Mouse (Mus musculus) G1E (cell line): Measurements from ENCODE around the gene Mroh2a. TPM values are rescaled to one million over a fixed set of nuclear protein-coding genes. Genes with fewer than 3 reads are reported as not detected.
"Not testable (repeated sequence)": the region's sequence is repeated elsewhere in the genome, so short reads cannot be mapped to it uniquely, and the experiment has no call there.

ENCODE experiments used
- ATAC-seq: 2 replicates; pipeline ENCODE4 v1.8.0; 2016; ENCODE audit warnings: mild to moderate bottlenecking; ENCODE audit not compliant: insufficient number of reproducible peaks, poor library complexity, low FRiP score, severe bottlenecking; ENCODE audit errors: extremely low read depth
- DNase-seq: peaks from one replicate; pipeline ENCODE4 v3.0.0; 2012; ENCODE audit warnings: low spot score
- H3K27me3 ChIP-seq: 2 replicates; pipeline ENCODE4 v1.6.1; 2012; ENCODE audit warnings: mild to moderate bottlenecking, low read length, inconsistent platforms; ENCODE audit not compliant: insufficient read depth
- H3K36me3 ChIP-seq: replicated peaks from 2 replicates; pipeline ENCODE3; 2012; ENCODE audit warnings: mild to moderate bottlenecking, inconsistent platforms
- H3K4me1 ChIP-seq: 2 replicates; pipeline ENCODE4 v1.6.1; 2012; ENCODE audit warnings: low read depth, low read length, inconsistent platforms, mixed read lengths; ENCODE audit not compliant: insufficient read depth
- H3K4me3 ChIP-seq: 2 replicates; pipeline ENCODE4 v1.5.1; 2012; ENCODE audit warnings: low read depth, mild to moderate bottlenecking, inconsistent platforms, low read length, moderate library complexity, mixed read lengths
- H3K9me3 ChIP-seq: replicated peaks from 2 replicates; pipeline ENCODE4 v1.6.1; 2012; ENCODE audit warnings: inconsistent platforms
- CTCF ChIP-seq: IDR thresholded peaks from 2 replicates; pipeline ENCODE4 v1.5.1; 2012; ENCODE audit warnings: low read depth, low read length, inconsistent platforms, mixed read lengths
- GATA1 ChIP-seq: IDR thresholded peaks from 2 replicates; pipeline ENCODE4 v1.6.1; 2012; ENCODE audit warnings: borderline replicate concordance, low read length, inconsistent platforms, mixed read lengths
- GATA2 ChIP-seq: IDR thresholded peaks from 2 replicates; pipeline ENCODE4 v1.6.1; 2012; ENCODE audit warnings: low read depth, low read length, inconsistent platforms, borderline replicate concordance
- POLR2AphosphoS5 ChIP-seq: IDR thresholded peaks from 2 replicates; pipeline ENCODE4 v1.6.1; 2012; ENCODE audit warnings: low read depth, low read length, inconsistent platforms; ENCODE audit not compliant: insufficient replicate concordance
- TAL1 ChIP-seq: conservative IDR thresholded peaks from 2 replicates; pipeline ENCODE4 v1.6.1; 2012; ENCODE audit warnings: low read depth, low read length, inconsistent platforms, mixed read lengths
- polyA plus RNA-seq: library from polyadenylated mRNA; stranded (reverse); fragments of >175 nt; gene quantifications from 2 replicates; pipeline ENCODE4 v1.2.3, GENCODE M21; 2012
- total RNA-seq, 2 experiments: library from RNA; stranded (forward) in 1 of 2; stranded (reverse) in 1 of 2; fragments of 200-1000 nt in 1 of 2; fragments of >200 nt in 1 of 2; fragmentation: Nextera tagmentation in 1 of 2; gene quantifications; 2 replicates each; pipeline ENCODE4 v1.2.3; 2014 to 2017

Gene Mroh2a
- total and polyA plus RNA-seq, 3 experiments = 0.49 TPM; not detected in 2

DNA sequence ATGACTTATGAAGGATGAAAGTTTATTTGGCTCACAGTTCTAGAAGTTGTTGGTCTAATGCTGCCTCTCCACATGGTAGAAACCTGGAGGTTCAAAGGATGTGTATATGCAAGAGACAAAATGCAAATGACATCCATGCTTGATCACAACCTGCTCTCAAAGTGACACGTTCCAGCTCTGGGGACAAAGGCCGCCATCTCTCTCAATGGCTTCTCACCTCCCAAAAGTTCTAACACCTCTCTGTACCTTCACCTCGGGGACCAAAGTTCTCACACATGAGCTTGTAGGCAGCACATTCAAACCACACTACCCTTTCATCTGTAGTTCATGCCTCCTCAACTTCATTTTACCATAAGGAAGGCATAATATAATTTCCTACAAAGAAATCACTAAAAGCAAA is 9.2 kb upstream of the Mroh2a start:
- Histone ChIP-seq H3K9me3 (no peaks in the 10 kb centered on the region), H3K4me3 (no peak overlapping the region), H3K36me3 (no peaks in the 10 kb centered on the region), H3K27me3 (no peaks in the 10 kb centered on the region), H3K4me1 (no peaks in the 10 kb centered on the region)
- DNase-seq (no peak), ATAC-seq (no peak)
- no peak for TF ChIP-seq TAL1
- TF ChIP-seq GATA1 = no peak
- no peak for TF ChIP-seq POLR2AphosphoS5
- no peak for TF ChIP-seq GATA2
- no peak for TF ChIP-seq CTCF

DNA sequence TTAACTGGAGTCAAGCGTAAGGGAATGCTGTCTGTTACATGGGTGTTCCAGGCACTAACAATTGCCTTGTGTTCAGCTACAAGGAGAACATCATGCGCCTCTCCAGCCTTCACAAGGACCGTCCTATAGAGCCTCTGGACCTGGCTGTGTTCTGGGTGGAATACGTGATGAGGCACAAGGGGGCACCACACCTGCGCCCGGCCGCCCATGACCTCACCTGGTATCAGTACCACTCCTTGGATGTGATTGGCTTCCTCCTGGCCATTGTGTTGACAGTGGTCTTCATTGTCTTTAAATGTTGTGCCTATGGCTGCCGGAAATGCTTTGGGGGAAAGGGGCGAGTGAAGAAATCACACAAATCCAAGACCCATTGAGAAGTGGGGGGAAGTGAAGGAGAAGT is 8.7 kb upstream of the Mroh2a start:
- TF ChIP-seq CTCF (no peak), POLR2AphosphoS5 (no peak), GATA1 (no peak), GATA2 (no peak), TAL1 (no peak)
- no peaks in the 10 kb centered on the region for H3K9me3 ChIP-seq
- ATAC-seq = no peak

DNA sequence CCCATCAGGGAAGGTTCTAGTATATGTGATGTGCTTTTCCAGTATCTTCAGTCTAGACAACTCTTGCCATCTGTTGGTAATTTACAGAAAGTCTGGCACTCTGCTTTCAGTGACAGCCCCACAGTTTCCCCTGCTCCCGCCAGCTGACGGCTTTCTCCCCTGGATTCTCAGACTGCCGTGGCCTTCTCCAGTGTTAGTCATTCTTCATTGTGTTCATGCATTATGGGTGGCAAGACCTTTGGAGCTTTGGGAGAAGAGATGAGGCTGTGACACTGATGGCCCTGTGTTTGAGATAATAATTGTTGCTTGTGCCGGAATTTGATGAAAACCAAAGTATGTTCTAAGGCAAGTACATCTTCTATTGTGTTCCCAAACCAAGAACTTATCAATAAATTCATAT is 8.2 kb upstream of the Mroh2a start:
- no peak for DNase-seq
- no peaks in the 10 kb centered on the region for H3K27me3 ChIP-seq
- H3K36me3 ChIP-seq = no peaks in the 10 kb centered on the region
- no peak for TF ChIP-seq GATA2
- TF ChIP-seq POLR2AphosphoS5 = no peak
- TF ChIP-seq TAL1 = no peak
- no peak for TF ChIP-seq CTCF
- TF ChIP-seq GATA1 = no peak
- ATAC-seq = no peak
- H3K4me1 ChIP-seq = no peaks in the 10 kb centered on the region
- H3K4me3 ChIP-seq = no peak overlapping the region
- no peaks in the 10 kb centered on the region for H3K9me3 ChIP-seq

More for the DNA sequence above, 8.7 kb upstream of the Mroh2a start:
- H3K4me3 ChIP-seq = no peak overlapping the region
- no peak for DNase-seq
- H3K4me1 ChIP-seq = no peaks in the 10 kb centered on the region
- no peaks in the 10 kb centered on the region for H3K36me3 ChIP-seq
- no peaks in the 10 kb centered on the region for H3K27me3 ChIP-seq

DNA sequence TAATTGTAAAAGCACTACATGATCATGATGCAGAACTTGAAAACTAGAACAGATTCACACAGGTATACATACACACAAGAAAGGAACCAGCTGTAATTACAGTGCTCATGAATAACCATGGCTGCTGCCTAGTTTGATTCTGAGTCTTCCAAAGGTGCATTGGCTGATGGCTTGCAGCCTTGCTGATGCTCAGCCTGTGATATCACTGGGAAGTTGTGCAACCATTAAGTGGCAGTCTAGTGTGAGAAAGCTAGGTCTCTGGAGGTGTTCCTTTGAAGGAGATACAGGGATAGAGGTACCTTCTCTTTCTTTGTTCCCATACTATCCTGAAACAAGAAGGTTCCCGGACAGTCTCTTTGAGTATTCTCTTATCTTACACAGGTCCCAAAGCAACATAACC is 7.7 kb upstream of the Mroh2a start:
- DNase-seq (no peak), ATAC-seq (no peak)
- Histone ChIP-seq H3K4me1 (no peaks in the 10 kb centered on the region), H3K36me3 (no peaks in the 10 kb centered on the region), H3K9me3 (no peaks in the 10 kb centered on the region), H3K27me3 (no peaks in the 10 kb centered on the region), H3K4me3 (no peak overlapping the region)
- TF ChIP-seq CTCF (no peak), GATA2 (no peak), GATA1 (no peak), TAL1 (no peak), POLR2AphosphoS5 (no peak)

DNA sequence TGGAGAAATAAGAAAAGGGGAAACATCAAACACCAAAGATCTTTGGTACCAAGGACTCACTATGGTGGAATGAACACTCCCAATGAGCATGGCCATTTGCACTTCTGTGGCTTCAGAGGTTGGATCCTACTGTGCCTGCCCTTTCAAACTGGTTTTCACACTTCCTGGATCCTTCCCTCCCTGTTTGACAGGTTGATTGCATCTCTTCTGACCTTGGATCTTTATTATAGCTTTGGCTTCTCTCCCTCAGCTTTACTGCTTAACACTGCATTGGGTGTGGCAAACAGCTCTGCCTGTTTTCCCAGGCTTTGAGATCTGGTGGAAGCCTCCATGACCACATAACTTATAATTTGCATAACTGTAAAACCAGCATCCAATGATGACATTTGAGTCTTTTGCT is 6.5 kb upstream of the Mroh2a start:
- DNase-seq (no peak), ATAC-seq (no peak)
- no peaks in the 10 kb centered on the region for H3K36me3 ChIP-seq
- no peaks in the 10 kb centered on the region for H3K27me3 ChIP-seq
- H3K9me3 ChIP-seq = no peaks in the 10 kb centered on the region
- no peaks in the 10 kb centered on the region for H3K4me1 ChIP-seq
- TF ChIP-seq GATA2 (no peak), GATA1 (no peak), CTCF (no peak), TAL1 (no peak), POLR2AphosphoS5 (no peak)
- no peak overlapping the region for H3K4me3 ChIP-seq

DNA sequence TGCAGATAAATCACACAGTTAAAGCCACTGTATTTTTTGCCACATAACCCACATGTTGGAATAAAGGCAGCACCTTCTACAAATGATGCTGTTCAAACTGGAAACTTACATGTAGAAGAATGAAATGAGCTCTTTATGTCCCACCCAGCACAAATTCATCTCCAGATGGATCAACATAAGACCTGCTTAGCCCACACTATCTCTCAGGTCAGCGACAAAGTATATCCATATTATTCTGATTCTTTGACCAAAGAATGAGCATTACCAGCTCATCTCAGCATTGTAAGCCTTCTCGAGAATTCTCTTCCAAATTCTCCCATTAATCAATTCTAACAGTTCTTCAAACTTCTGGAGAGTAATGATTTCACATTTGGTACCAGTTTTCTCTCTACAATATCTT is 4.6 kb upstream of the Mroh2a start:
- ATAC-seq (no peak), DNase-seq (no peak)
- H3K27me3 ChIP-seq = no peaks in the 10 kb centered on the region
- no peak for TF ChIP-seq POLR2AphosphoS5
- no peak for TF ChIP-seq GATA2
- no peak for TF ChIP-seq TAL1
- TF ChIP-seq CTCF = no peak
- TF ChIP-seq GATA1 = no peak
- no peaks in the 10 kb centered on the region for H3K36me3 ChIP-seq
- H3K4me1 ChIP-seq = no peaks in the 10 kb centered on the region
- no peak overlapping the region for H3K4me3 ChIP-seq
- H3K9me3 ChIP-seq = no peaks in the 10 kb centered on the region

DNA sequence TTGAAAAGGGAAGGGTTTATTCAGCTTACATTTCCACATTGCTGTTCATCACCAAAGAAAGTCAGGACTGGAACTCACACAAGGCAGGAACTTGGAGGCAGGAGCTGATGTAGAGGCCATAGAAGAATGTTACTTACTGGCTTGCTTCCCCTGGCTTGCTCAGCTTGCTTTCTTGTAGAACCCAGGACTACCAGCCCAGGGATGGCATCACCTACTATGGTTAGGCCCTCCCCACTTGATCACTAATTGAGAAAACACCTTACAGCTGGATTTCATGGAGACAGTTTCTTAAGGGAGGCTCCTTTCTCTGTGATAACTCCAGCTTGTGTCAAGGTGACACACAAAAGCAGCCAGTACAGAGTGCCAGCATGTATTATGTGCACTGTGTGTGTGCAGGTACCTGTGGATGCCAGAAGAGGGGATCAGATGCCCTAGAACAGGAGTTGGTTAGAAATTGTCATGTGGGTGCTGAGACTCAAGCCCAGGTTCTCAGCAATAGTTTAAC is 3.7 kb upstream of the Mroh2a start:
- not testable (repeated sequence) for H3K4me1 ChIP-seq, ATAC-seq, H3K27me3 ChIP-seq, H3K36me3 ChIP-seq, DNase-seq, H3K9me3 ChIP-seq, H3K4me3 ChIP-seq
